Mouse (Mus musculus) limb, embryonic 14.5 days (tissue): ENCODE measurements around the gene Nsun3. TPM values are rescaled to one million over a fixed set of nuclear protein-coding genes. Genes with fewer than 3 reads are reported as not detected.

ENCODE experiments used
- ATAC-seq: fragments of 200-750 bp; cut with Nextera tagmentation; 2 replicates; pipeline ENCODE4 v1.8.0; 2017; ENCODE audit warnings: low read depth, moderate number of reproducible peaks, moderate TSS enrichment; ENCODE audit not compliant: low FRiP score
- DNase-seq: peaks from one replicate; pipeline ENCODE4 v3.0.0-alpha.2; 2015; ENCODE audit warnings: low spot score
- H3K27ac ChIP-seq: fragments of 300-500 bp; sonication (generic); replicated peaks from 2 replicates; pipeline ENCODE4 v1.5.1; 2014; ENCODE audit warnings: low read depth, mild to moderate bottlenecking, low read length, moderate library complexity, mixed read lengths
- H3K27me3 ChIP-seq: fragments of 300-500 bp; sonication (generic); 2 replicates; pipeline ENCODE4 v1.6.1; 2014; ENCODE audit warnings: low read length, mixed read lengths; ENCODE audit not compliant: control insufficient read depth, insufficient read depth
- H3K36me3 ChIP-seq: fragments of 300-500 bp; sonication (generic); 2 replicates; pipeline ENCODE4 v1.6.1; 2014; ENCODE audit warnings: mild to moderate bottlenecking, low read length, moderate library complexity, mixed read lengths; ENCODE audit not compliant: control insufficient read depth, insufficient read depth
- H3K4me1 ChIP-seq: fragments of 300-500 bp; sonication (generic); 2 replicates; pipeline ENCODE4 v1.6.1; 2014; ENCODE audit warnings: antibody characterized with exemption, low read length, mixed read lengths; ENCODE audit not compliant: control insufficient read depth, insufficient read depth
- H3K4me2 ChIP-seq: fragments of 300-500 bp; sonication (generic); replicated peaks from 2 replicates; pipeline ENCODE4 v1.6.1; 2014; ENCODE audit warnings: low read depth, mild to moderate bottlenecking, low read length, moderate library complexity; ENCODE audit not compliant: severe bottlenecking
- H3K4me3 ChIP-seq: fragments of 300-500 bp; sonication (generic); replicated peaks from 2 replicates; pipeline ENCODE4 v1.5.1; 2014; ENCODE audit warnings: low read length
- H3K9ac ChIP-seq: fragments of 300-500 bp; sonication (generic); 2 replicates; pipeline ENCODE4 v1.6.1; 2014; ENCODE audit warnings: mild to moderate bottlenecking, low read depth, low read length, moderate library complexity; ENCODE audit not compliant: severe bottlenecking
- H3K9me3 ChIP-seq: fragments of 300-500 bp; sonication (generic); 2 replicates; pipeline ENCODE4 v1.6.1; 2016; ENCODE audit warnings: low read length; ENCODE audit not compliant: control insufficient read depth
- POLR2A ChIP-seq: fragments of 200-500 bp; IDR thresholded peaks from 2 replicates; pipeline ENCODE4 v1.8.0; 2012; ENCODE audit warnings: inconsistent platforms, mild to moderate bottlenecking, moderate library complexity, borderline replicate concordance; ENCODE audit not compliant: insufficient read depth, insufficient read length; ENCODE audit errors: extremely low read depth
- WGBS: fragments of 180-500 bp; shearing (Covaris S2); extraction: QIAGEN DNeasy Blood & Tissue Kit; methylation state at CpG from one replicate; pipeline ENCODE4 v1.1.7; 2014; 5-methylcytosine and 5-hydroxymethylcytosine counted together
- polyA plus RNA-seq, 2 experiments: library from polyadenylated mRNA; depleted of rRNA in 1 of 2; stranded (reverse) in 1 of 2; unstranded in 1 of 2; fragments of >200 nt; fragmentation: Nextera tagmentation in 1 of 2; extraction: Ambion mirVana in 1 of 2; gene quantifications; 2 replicates each; pipeline versions ENCODE4 v1.2.1 to v1.2.3; 2012 to 2014

The Nsun3 gene
- 7.2 and 7.8 TPM in 2 replicates for polyA plus RNA-seq (2012; rRNA removed)
- polyA plus RNA-seq (2014; fragmentation: Nextera tagmentation; extraction: Ambion mirVana), result 8.1 and 9.9 TPM in 2 replicates

- Histone ChIP-seq H3K9me3 (no peaks in the 10 kb centered on the region), H3K36me3 (no peaks in the 10 kb centered on the region; the same call in 1 of the 2 replicates), H3K4me2 (peak within 1 kb of the TSS; percentile 71), H3K4me1 (peaks cover 4% of the 10 kb centered on the region; the same call in 1 of the 2 replicates), H3K4me3 (peak within 1 kb of the TSS; percentile 71), H3K27ac (peak within 1 kb of the TSS; percentile 77), H3K27me3 (no peaks in the 10 kb centered on the region), H3K9ac (peak within 1 kb of the TSS; percentile 73)
- peak; percentile 95; the same call in 1 of the 2 replicates for TF ChIP-seq POLR2A
- WGBS, result 2% methylated on average over 41 of the region's 41 CpGs
- peak; percentile 97 for ATAC-seq
- DNase-seq, result peak; percentile 96
Observed at GRCm38 (mm10) chr16:62786621-62787331, at the start of gene Nsun3. Gene Nsun3, minus strand, starts transcription at chr16:62786818.

DNA sequence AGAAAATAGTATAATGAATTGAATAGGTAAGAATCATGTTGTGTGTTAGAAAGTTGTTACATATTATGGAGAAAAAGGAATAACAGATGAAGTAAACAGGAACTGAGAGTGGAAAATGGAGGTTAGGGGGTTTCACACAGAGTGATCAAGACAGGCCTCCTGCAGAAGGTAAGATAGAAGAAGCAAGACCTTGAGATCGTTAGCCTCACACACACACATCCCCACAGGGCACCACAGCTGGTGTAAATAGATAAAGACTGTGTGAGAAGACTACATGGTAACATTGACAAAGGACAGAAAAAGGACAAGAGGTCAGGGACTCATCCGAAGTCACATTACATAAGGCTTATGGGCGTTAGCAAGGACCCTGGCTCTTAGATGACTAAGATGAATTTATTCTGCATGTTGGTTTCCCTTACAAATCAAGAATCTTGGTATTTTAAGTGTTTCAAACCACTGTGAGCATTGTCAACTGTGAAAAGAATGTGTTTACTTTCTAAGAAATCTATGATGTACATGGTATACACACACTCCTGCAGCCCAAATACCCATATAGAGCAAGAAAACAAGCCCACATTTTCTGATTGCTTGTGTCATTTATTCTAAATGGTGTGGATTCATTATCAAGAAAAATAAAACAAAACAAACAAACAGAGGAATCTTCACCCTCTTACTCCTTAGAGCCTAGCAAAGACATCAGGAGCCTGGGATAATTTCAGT is 47.6 kb upstream of the Nsun3 start:
- Histone ChIP-seq H3K4me2 (no peak overlapping the region), H3K4me3 (no peak overlapping the region), H3K4me1 (no peaks in the 10 kb centered on the region), H3K27ac (no peak overlapping the region), H3K9me3 (no peaks in the 10 kb centered on the region), H3K27me3 (no peaks in the 10 kb centered on the region), H3K36me3 (no peaks in the 10 kb centered on the region; the same call in 1 of the 2 replicates), H3K9ac (no peak overlapping the region)
- no peak for TF ChIP-seq POLR2A
- whole genome bisulfite sequencing, result 75% methylated on average over 3 of the region's 3 CpGs
- ATAC-seq (no peak), DNase-seq (no peak)

DNA sequence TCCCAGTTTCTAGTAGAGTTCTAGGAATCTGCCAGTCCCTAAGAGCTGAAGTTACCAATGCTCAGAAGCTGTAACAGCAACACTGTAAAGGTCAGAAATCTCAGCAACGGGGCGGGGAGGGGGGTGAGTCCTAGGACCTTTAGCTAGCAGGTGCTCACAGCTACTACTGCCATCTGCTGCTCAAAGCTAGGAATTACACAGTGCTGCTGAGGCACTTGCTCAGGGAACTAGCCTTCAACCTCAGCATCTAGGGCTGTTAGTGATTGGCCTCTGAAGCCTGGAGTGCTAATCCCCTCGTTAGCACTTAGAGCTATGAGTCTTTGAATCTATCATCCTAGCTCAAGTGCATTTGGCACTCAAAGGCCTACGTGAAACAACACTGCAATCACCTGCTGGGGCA is 45.9 kb upstream of the Nsun3 start:
- DNase-seq (peak; percentile 15), ATAC-seq (no peak)
- WGBS, result 13% methylated on average over 4 of the region's 4 CpGs
- Histone ChIP-seq H3K9me3 (no peaks in the 10 kb centered on the region), H3K36me3 (no peaks in the 10 kb centered on the region; the same call in 1 of the 2 replicates), H3K9ac (no peak overlapping the region), H3K27ac (no peak overlapping the region), H3K4me3 (no peak overlapping the region), H3K4me2 (no peak overlapping the region), H3K27me3 (no peaks in the 10 kb centered on the region), H3K4me1 (no peaks in the 10 kb centered on the region)
- TF ChIP-seq POLR2A, result no peak

GRCm38 (mm10) chr16:62832027-62832426 is 45.4 kb upstream of the Nsun3 start:
- 56% methylated on average over 2 of the region's 2 CpGs for WGBS
- DNase-seq, result no peak
- Histone ChIP-seq H3K4me2 (no peak overlapping the region), H3K4me1 (no peaks in the 10 kb centered on the region), H3K27ac (no peak overlapping the region), H3K9me3 (no peaks in the 10 kb centered on the region), H3K36me3 (no peaks in the 10 kb centered on the region; the same call in 1 of the 2 replicates), H3K27me3 (no peaks in the 10 kb centered on the region), H3K9ac (no peak overlapping the region), H3K4me3 (no peak overlapping the region)
- TF ChIP-seq POLR2A, result no peak
- ATAC-seq, result no peak

DNA sequence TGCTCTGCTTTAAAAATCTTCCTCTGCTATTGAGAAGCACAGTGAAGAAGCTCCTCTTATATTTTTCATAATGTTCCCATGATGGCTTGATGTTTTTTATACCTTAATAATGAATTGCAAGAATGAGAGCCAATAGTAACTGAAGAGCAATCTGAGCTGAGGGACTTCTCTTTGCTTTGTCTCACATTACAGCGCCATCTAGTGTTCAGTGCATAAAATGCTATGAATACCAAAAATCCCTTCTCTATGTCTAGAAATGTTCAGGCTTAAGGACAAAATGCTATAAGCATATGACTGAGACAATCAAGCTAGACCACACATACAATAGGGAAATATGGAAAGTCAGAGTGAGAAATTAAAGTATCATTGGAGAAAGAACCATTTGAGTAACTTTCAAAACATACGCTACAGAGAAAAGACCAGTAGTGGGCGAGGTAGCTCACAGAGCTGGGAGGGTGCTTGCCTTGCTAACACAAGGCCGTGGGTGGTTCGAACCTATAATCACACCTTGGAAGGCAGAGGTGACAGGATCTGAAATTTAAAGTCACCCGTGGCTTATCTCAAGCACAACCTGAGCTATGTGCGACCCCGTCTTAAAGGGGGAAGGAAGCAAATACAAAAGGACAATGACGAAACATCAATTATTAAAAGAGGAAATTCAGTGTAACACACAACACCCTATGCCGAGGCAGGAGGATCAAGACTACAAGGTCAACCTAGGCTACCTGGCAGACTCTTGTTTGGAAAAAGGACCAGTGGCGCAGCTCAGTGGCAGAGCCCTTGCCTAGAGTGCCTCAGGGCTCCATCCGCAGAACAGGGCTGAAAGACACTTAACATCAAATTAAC is 39.8 kb upstream of the Nsun3 start:
- 63% methylated on average over 12 of the region's 12 CpGs for WGBS
- H3K27ac ChIP-seq, result no peak overlapping the region
- DNase-seq (peak; percentile 66), ATAC-seq (no peak)
- H3K4me1 ChIP-seq, result no peaks in the 10 kb centered on the region
- H3K4me3 ChIP-seq, result no peak overlapping the region
- TF ChIP-seq POLR2A, result no peak
- H3K9me3 ChIP-seq, result no peaks in the 10 kb centered on the region
- H3K27me3 ChIP-seq, result no peaks in the 10 kb centered on the region
- H3K4me2 ChIP-seq, result no peak overlapping the region
- H3K9ac ChIP-seq, result no peak overlapping the region
- H3K36me3 ChIP-seq, result no peaks in the 10 kb centered on the region
